Mouse (Mus musculus) embryonic facial prominence, embryonic 11.5 days (tissue): ENCODE data around the gene Syne2. TPM values are rescaled to one million over a fixed set of nuclear protein-coding genes. Genes with fewer than 3 reads are reported as not detected.
A peak's percentile ranks its signal among the peaks of the same experiment; 100 is the strongest.

Experiments used
- ATAC-seq: fragments of 200-750 bp; cut with Nextera tagmentation; replicated peaks from 2 replicates; pipeline ENCODE4 v1.8.0; 2017; ENCODE audit warnings: low read depth; ENCODE audit not compliant: insufficient number of reproducible peaks, low FRiP score, low TSS enrichment
- DNase-seq: peaks from one replicate; pipeline ENCODE4 v3.0.0-alpha.2; 2015; ENCODE audit warnings: low spot score
- H3K27ac ChIP-seq: fragments of 300-500 bp; sonication (generic); replicated peaks from 2 replicates; pipeline ENCODE4 v1.5.1; 2014; ENCODE audit warnings: mild to moderate bottlenecking, low read depth, low read length, control low read depth
- H3K27me3 ChIP-seq: fragments of 300-500 bp; sonication (generic); 2 replicates; pipeline ENCODE4 v1.6.1; 2014; ENCODE audit warnings: mild to moderate bottlenecking, low read length, moderate library complexity, mixed read lengths; ENCODE audit not compliant: control insufficient read depth, insufficient read depth
- H3K36me3 ChIP-seq: fragments of 300-500 bp; sonication (generic); replicated peaks from 2 replicates; pipeline ENCODE4 v1.6.1; 2014; ENCODE audit warnings: low read depth, mild to moderate bottlenecking, low read length, moderate library complexity, mixed read lengths; ENCODE audit not compliant: control insufficient read depth, insufficient read depth
- H3K4me1 ChIP-seq: fragments of 300-500 bp; sonication (generic); 2 replicates; pipeline ENCODE4 v1.6.1; 2014; ENCODE audit warnings: low read length, mixed read lengths; ENCODE audit not compliant: control insufficient read depth, insufficient read depth
- H3K4me2 ChIP-seq: fragments of 300-500 bp; sonication (generic); 2 replicates; pipeline ENCODE4 v1.6.1; 2014; ENCODE audit warnings: low read depth, mild to moderate bottlenecking, control low read depth, low read length, moderate library complexity
- H3K4me3 ChIP-seq: fragments of 300-500 bp; sonication (generic); 2 replicates; pipeline ENCODE4 v1.5.1; 2014; ENCODE audit warnings: low read depth, low read length, control low read depth
- H3K9ac ChIP-seq: fragments of 300-500 bp; sonication (generic); replicated peaks from 2 replicates; pipeline ENCODE4 v1.6.1; 2014; ENCODE audit warnings: mild to moderate bottlenecking, control low read depth, low read length
- H3K9me3 ChIP-seq: fragments of 300-500 bp; sonication (generic); replicated peaks from 2 replicates; pipeline ENCODE4 v1.6.1; 2016; ENCODE audit warnings: mild to moderate bottlenecking, low read length, inconsistent platforms, mixed read lengths; ENCODE audit not compliant: control insufficient read depth
- WGBS: fragments of 180-500 bp; shearing (Covaris S2); extraction: QIAGEN DNeasy Blood & Tissue Kit; methylation state at CpG from one replicate; pipeline ENCODE4 v1.1.7; 2014; 5-methylcytosine and 5-hydroxymethylcytosine counted together
- polyA plus RNA-seq: library from polyadenylated mRNA; unstranded; fragments of >200 nt; fragmentation: Nextera tagmentation; extraction: Ambion mirVana; gene quantifications from 2 replicates; pipeline ENCODE4 v1.2.1, GENCODE M21; 2014

The Syne2 gene
- polyA plus RNA-seq, 1 experiment from 2014 or later = 73.0 TPM

GRCm38 (mm10) chr12:75979079-75979478 lies 161.1 kb downstream of the Syne2 start:
- Histone ChIP-seq H3K4me3 (no peak overlapping the region), H3K9ac (no peak overlapping the region), H3K27ac (no peak overlapping the region), H3K27me3 (no peaks in the 10 kb centered on the region), H3K4me2 (no peak overlapping the region), H3K36me3 (no peaks in the 10 kb centered on the region; the same call in 1 of the 2 replicates), H3K4me1 (no peaks in the 10 kb centered on the region), H3K9me3 (no peaks in the 10 kb centered on the region)
- 89% methylated on average over 5 of the region's 5 CpGs for WGBS
- DNase-seq (no peak), ATAC-seq (no peak)

DNA sequence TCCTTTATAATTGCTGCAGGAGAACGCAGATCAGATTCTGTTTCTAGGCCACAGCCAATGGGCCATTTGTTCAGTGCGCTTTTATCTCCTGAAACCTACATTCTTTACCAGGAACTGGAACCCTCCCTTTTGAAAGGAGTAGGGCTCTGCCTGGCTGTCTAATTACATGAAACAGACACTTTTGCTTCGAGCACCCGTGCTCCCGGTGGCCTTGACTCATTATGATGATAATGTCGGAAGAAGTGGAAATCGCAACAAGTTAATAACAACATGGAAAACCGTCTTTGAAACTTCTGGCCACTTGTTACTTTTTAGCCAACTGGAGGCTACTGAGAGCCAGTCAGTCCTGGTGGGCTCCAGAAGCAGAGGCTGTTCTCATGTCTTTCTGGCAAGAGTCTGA lies 165.4 kb downstream of the Syne2 start:
- Histone ChIP-seq H3K36me3 (no peaks in the 10 kb centered on the region; the same call in 1 of the 2 replicates), H3K9me3 (no peaks in the 10 kb centered on the region), H3K4me2 (no peak overlapping the region), H3K4me3 (no peak overlapping the region), H3K9ac (no peak overlapping the region), H3K27me3 (no peaks in the 10 kb centered on the region), H3K27ac (no peak overlapping the region), H3K4me1 (no peaks in the 10 kb centered on the region)
- WGBS = 69% methylated on average over 8 of the region's 8 CpGs
- DNase-seq (no peak), ATAC-seq (no peak)

- no peak overlapping the region for H3K27ac ChIP-seq
- H3K27me3 ChIP-seq = no peaks in the 10 kb centered on the region
- DNase-seq (no peak), ATAC-seq (no peak)
- no peaks in the 10 kb centered on the region for H3K36me3 ChIP-seq
- H3K4me1 ChIP-seq = no peaks in the 10 kb centered on the region
- no peak overlapping the region for H3K9ac ChIP-seq
- no peaks in the 10 kb centered on the region for H3K9me3 ChIP-seq
- no peak overlapping the region for H3K4me2 ChIP-seq
- H3K4me3 ChIP-seq = no peak overlapping the region
- WGBS = 86% methylated on average over 10 of the region's 10 CpGs
Measured at GRCm38 (mm10) chr12:75992226-75992858, 174.4 kb downstream of the Syne2 start.

DNA sequence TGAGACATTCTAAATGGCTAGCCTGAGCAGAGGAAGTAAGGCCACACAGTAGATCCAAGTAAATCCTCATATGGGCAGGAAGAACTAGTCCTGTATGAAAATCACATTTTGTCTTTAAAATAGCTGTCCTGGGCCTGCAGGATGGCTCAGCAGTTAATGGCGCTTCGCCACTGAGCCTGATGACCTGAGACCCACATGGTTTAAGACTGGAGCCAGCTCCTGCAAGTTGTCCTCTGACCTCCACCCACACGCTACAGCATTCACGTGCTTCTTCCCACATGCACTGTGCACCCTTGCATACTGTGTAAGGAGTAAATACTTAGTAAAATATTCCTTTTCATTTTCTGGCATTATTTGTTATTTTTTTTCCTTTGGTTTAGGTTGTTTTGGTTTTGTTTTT lies 175.0 kb downstream of the Syne2 start:
- Histone ChIP-seq H3K27me3 (no peaks in the 10 kb centered on the region), H3K4me2 (no peak overlapping the region), H3K9ac (no peak overlapping the region), H3K27ac (no peak overlapping the region), H3K9me3 (no peaks in the 10 kb centered on the region), H3K4me1 (no peaks in the 10 kb centered on the region), H3K4me3 (no peak overlapping the region), H3K36me3 (no peaks in the 10 kb centered on the region)
- ATAC-seq (no peak), DNase-seq (no peak)
- 93% methylated on average over 4 of the region's 4 CpGs for WGBS

GRCm38 (mm10) chr12:75995086-75995485 lies 177.2 kb downstream of the Syne2 start:
- DNase-seq (no peak), ATAC-seq (no peak)
- no peaks in the 10 kb centered on the region for H3K27me3 ChIP-seq
- no peaks in the 10 kb centered on the region for H3K9me3 ChIP-seq
- H3K9ac ChIP-seq = no peak overlapping the region
- no peaks in the 10 kb centered on the region for H3K36me3 ChIP-seq
- H3K27ac ChIP-seq = no peak overlapping the region
- H3K4me3 ChIP-seq = no peak overlapping the region
- 72% methylated on average over 2 of the region's 2 CpGs for WGBS
- H3K4me2 ChIP-seq = no peak overlapping the region
- no peaks in the 10 kb centered on the region for H3K4me1 ChIP-seq

GRCm38 (mm10) chr12:75997547-75997946 lies 179.6 kb downstream of the Syne2 start:
- ATAC-seq = no peak
- no peaks in the 10 kb centered on the region; the same call in 1 of the 2 replicates for H3K36me3 ChIP-seq

GRCm38 (mm10) chr12:75998416-75998815 lies 180.5 kb downstream of the Syne2 start:
- Histone ChIP-seq H3K36me3 (no peaks in the 10 kb centered on the region; the same call in 1 of the 2 replicates), H3K9ac (no peak overlapping the region), H3K27ac (no peak overlapping the region), H3K9me3 (no peaks in the 10 kb centered on the region), H3K27me3 (no peaks in the 10 kb centered on the region), H3K4me3 (no peak overlapping the region), H3K4me2 (no peak overlapping the region), H3K4me1 (no peaks in the 10 kb centered on the region)
- 89% methylated on average over 2 of the region's 2 CpGs for WGBS
- no peak for DNase-seq
- ATAC-seq = no peak

More at GRCm38 (mm10) chr12:75997547-75997946, 179.6 kb downstream of the Syne2 start:
- Histone ChIP-seq H3K4me1 (no peaks in the 10 kb centered on the region), H3K27me3 (no peaks in the 10 kb centered on the region), H3K4me3 (no peak overlapping the region), H3K9ac (no peak overlapping the region), H3K4me2 (no peak overlapping the region), H3K27ac (no peak overlapping the region), H3K9me3 (no peaks in the 10 kb centered on the region)
- DNase-seq = no peak
- WGBS = 89% methylated on average over 5 of the region's 5 CpGs

- DNase-seq (peak; percentile 60), ATAC-seq (peak; percentile 73; the same call in 1 of the 2 replicates)
- no peaks in the 10 kb centered on the region for H3K27me3 ChIP-seq
- no peak overlapping the region for H3K27ac ChIP-seq
- no peaks in the 10 kb centered on the region for H3K4me1 ChIP-seq
- 50% methylated on average over 9 of the region's 9 CpGs for WGBS
- no peak overlapping the region for H3K9ac ChIP-seq
- H3K9me3 ChIP-seq = no peaks in the 10 kb centered on the region
- H3K4me2 ChIP-seq = no peak overlapping the region
- no peaks in the 10 kb centered on the region; the same call in 1 of the 2 replicates for H3K36me3 ChIP-seq
- no peak overlapping the region for H3K4me3 ChIP-seq
Measured at GRCm38 (mm10) chr12:76004697-76005249, 186.8 kb downstream of the Syne2 start.
